Mouse (Mus musculus) monocyte, adult 59 days (primary cell): Measurements from ENCODE around the gene Skida1. TPM values are rescaled to one million over a fixed set of nuclear protein-coding genes. Genes with fewer than 3 reads are reported as not detected.

Experiments used
- total RNA-seq, 2 experiments: library from RNA; stranded (reverse); gene quantifications; one replicate each; pipeline ENCODE4 v1.2.4; 2023

The Skida1 gene
- not detected for total RNA-seq

GRCm38 (mm10) chr2:18048453-18049075 is at the start of gene Skida1:
Skida1 (minus strand) TSS chr2:18049051.

DNA sequence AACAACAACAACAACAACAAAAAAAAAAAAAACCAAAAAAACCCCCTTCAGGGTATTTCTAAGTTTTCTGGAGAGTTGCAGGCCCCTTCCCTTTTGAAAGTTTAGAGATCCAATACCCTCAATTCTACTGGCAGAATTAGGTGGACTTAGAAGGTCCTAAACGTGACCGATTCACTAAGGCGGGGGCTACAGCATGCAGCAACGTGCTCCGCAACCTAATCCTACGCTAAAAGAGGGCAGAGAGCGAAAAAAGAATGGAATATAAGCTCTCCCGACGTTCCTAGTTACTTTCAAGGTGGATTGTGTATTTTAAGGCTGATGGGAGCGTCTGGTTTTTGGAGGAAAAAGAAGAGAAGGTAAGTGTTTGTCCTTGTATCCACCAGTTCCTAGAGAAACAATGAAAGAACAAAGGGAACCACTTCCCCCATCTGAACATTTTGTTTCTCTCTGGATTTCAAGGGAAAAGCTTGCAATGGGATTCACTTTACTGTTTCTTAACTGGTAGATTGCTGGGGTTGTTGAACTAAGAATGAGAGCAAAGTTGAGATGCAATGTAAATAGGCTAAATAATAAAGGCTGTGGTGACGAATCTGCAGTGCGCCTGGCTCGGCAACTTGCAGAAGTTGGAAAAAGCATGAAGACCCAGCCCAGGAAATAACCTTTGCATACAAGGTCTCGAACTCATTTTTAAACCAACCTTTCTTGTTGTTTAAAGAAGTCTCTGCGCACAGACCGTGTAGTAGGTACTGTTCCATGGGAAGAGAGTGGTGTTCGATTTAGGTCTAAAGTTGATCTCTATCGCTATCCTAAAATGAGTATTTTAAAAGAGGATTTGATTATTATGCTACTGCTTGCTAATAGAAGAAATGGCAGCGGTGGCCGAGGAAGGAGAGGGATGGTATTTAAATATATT is 6.4 kb upstream of the Skida1 start, which contains the start of gene Mllt10:
Mllt10 (plus strand) TSS at position 222 of the 913 bp plus-strand sequence.

GRCm38 (mm10) chr2:18037491-18037890 is 11.4 kb downstream of the Skida1 start, which contains the start of gene A930004D18Rik:
A930004D18Rik (minus strand) TSS chr2:18037737.

DNA sequence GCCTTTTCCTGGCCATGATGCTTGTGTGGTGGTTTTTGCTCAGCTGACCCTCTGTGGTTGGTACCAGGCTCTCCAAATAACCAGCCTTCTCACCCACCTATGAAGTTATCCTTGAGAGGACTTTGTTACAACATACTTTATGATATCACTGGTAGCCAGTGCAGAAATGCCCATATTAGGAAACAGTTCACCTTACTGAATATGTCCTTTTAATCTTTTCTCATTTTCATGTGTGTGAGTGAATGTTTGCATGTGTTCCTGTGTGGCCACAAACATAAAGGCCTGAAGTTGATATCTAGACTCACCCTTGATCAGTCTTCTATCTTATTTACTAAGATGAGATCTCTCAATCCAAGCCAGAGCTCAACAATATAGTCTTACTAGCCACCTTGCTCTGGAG is 52.0 kb downstream of the Skida1 start, which contains the start of gene H2al2a:
H2al2a (minus strand) TSS at position 101 of the 400 bp plus-strand sequence.

Other genes starting within 250 kb of the Skida1 start
- not detected for gene H2al2a, start 52.1 kb downstream of the Skida1 start, total RNA-seq
- gene A930004D18Rik, start 11.3 kb downstream of the Skida1 start, total RNA-seq = not detected
- 10 to 100 TPM; 82.9 to 90.3 TPM for gene Mllt10, start 6.2 kb upstream of the Skida1 start, total RNA-seq